Mouse (Mus musculus) CH12.LX (cell line): Measurements from ENCODE around the gene Ick. TPM values are rescaled to one million over a fixed set of nuclear protein-coding genes. Genes with fewer than 3 reads are reported as not detected.
"Not testable (repeated sequence)": the region's sequence is repeated elsewhere in the genome, so short reads cannot be mapped to it uniquely, and the experiment has no call there.

Experiments
- DNase-seq: peaks from one replicate; pipeline ENCODE4 v3.0.0-alpha.2; 2013; ENCODE audit errors: extremely low read depth
- H3K27ac ChIP-seq: 2 replicates; pipeline ENCODE4 v1.5.1; 2012; ENCODE audit warnings: low read depth, mild to moderate bottlenecking, control low read depth, moderate library complexity; ENCODE audit not compliant: insufficient read depth
- H3K27me3 ChIP-seq: replicated peaks from 2 replicates; pipeline ENCODE3; 2012; ENCODE audit warnings: inconsistent platforms
- H3K36me3 ChIP-seq, 2 experiments: replicated peaks in 1 of 2; 2 replicates each; pipeline versions ENCODE3 to v1.6.1; 2012; ENCODE audit warnings: inconsistent platforms in 1 of 2, low read length in 1 of 2, mild to moderate bottlenecking in 1 of 2, mixed read lengths in 1 of 2, moderate library complexity in 1 of 2; ENCODE audit not compliant: control insufficient read depth in 1 of 2, insufficient read depth in 1 of 2
- H3K4me1 ChIP-seq, 2 experiments: 2 replicates each; pipeline ENCODE4 v1.6.1; 2012; ENCODE audit warnings: inconsistent platforms in 1 of 2, moderate library complexity in 1 of 2; ENCODE audit not compliant: insufficient read depth in 2 of 2, control insufficient read depth in 1 of 2
- H3K4me2 ChIP-seq: 2 replicates; pipeline ENCODE4 v1.6.1; 2012; ENCODE audit warnings: low read depth, mild to moderate bottlenecking, control low read depth; ENCODE audit not compliant: poor library complexity, insufficient read depth, severe bottlenecking
- H3K4me3 ChIP-seq, 3 experiments: fragments of 150-350 bp in 1 of 3; sonication (generic) in 1 of 3; replicated peaks in 1 of 3; 2 replicates each; pipeline versions ENCODE3 to v1.5.1; 2011 to 2012; ENCODE audit warnings: low read depth in 2 of 3, low read length in 2 of 3, mild to moderate bottlenecking in 2 of 3, moderate library complexity in 2 of 3, control low read depth in 1 of 3, improper control_type of control experiment in 1 of 3, inconsistent platforms in 1 of 3, mixed read lengths in 1 of 3; ENCODE audit not compliant: poor library complexity in 1 of 3
- H3K79me2 ChIP-seq: replicated peaks from 2 replicates; pipeline ENCODE4 v1.6.1; 2012; ENCODE audit warnings: mild to moderate bottlenecking, moderate library complexity; ENCODE audit not compliant: control insufficient read depth, poor library complexity, insufficient read depth, severe bottlenecking; ENCODE audit errors: extremely low read depth
- H3K9ac ChIP-seq: 2 replicates; pipeline ENCODE4 v1.6.1; 2012; ENCODE audit warnings: low read depth, mild to moderate bottlenecking, control low read depth, moderate library complexity; ENCODE audit not compliant: insufficient read depth
- H3K9me3 ChIP-seq: replicated peaks from 2 replicates; pipeline ENCODE3; 2012; ENCODE audit warnings: low read length, inconsistent platforms, mixed read lengths
- CHD2 ChIP-seq: IDR thresholded peaks from 2 replicates; pipeline ENCODE4 v1.6.1; 2011; ENCODE audit warnings: low read length, improper control_type of control experiment
- E2F4 ChIP-seq: IDR thresholded peaks from 2 replicates; pipeline ENCODE4 v1.6.1; 2011; ENCODE audit warnings: low read depth, low read length, improper control_type of control experiment; ENCODE audit not compliant: insufficient replicate concordance
- ELF1 ChIP-seq: IDR thresholded peaks from 2 replicates; pipeline ENCODE4 v1.6.1; 2014; ENCODE audit warnings: low read depth, mild to moderate bottlenecking, inconsistent platforms, low read length, improper control_type of control experiment
- ETS1 ChIP-seq: conservative IDR thresholded peaks from 2 replicates; pipeline ENCODE4 v1.6.1; 2012; ENCODE audit warnings: low read depth, mild to moderate bottlenecking, inconsistent platforms, low read length, improper control_type of control experiment, moderate library complexity
- GABPA ChIP-seq: IDR thresholded peaks from 2 replicates; pipeline ENCODE4 v1.6.1; 2012; ENCODE audit warnings: low read depth, low read length, improper control_type of control experiment, inconsistent platforms; ENCODE audit not compliant: insufficient replicate concordance
- KAT2A ChIP-seq: IDR thresholded peaks from 2 replicates; pipeline ENCODE4 v1.6.1; 2012; ENCODE audit warnings: low read length, improper control_type of control experiment, inconsistent platforms; ENCODE audit not compliant: insufficient replicate concordance
- MAFK ChIP-seq: IDR thresholded peaks from 2 replicates; pipeline ENCODE4 v1.6.1; 2011; ENCODE audit warnings: low read length, improper control_type of control experiment; ENCODE audit not compliant: insufficient replicate concordance
- MAX ChIP-seq: IDR thresholded peaks from 2 replicates; pipeline ENCODE4 v1.6.1; 2011; ENCODE audit warnings: low read length, improper control_type of control experiment
- MAZ ChIP-seq: IDR thresholded peaks from 2 replicates; pipeline ENCODE4 v1.6.1; 2012; ENCODE audit warnings: low read depth, mild to moderate bottlenecking, inconsistent platforms, low read length, improper control_type of control experiment, moderate library complexity
- MEF2A ChIP-seq: IDR thresholded peaks from 2 replicates; pipeline ENCODE4 v1.6.1; 2014; ENCODE audit warnings: low read depth, mild to moderate bottlenecking, inconsistent platforms, low read length, improper control_type of control experiment, borderline replicate concordance
- MXI1 ChIP-seq: IDR thresholded peaks from 2 replicates; pipeline ENCODE4 v1.6.1; 2011; ENCODE audit warnings: mild to moderate bottlenecking, low read depth, low read length, improper control_type of control experiment
- MYC ChIP-seq: IDR thresholded peaks from 2 replicates; pipeline ENCODE4 v1.6.1; 2011; ENCODE audit warnings: low read depth, mild to moderate bottlenecking, improper control_type of control experiment, low read length
- NELFE ChIP-seq: IDR thresholded peaks from 2 replicates; pipeline ENCODE4 v1.6.1; 2011; ENCODE audit warnings: low read depth, low read length, improper control_type of control experiment
- PAX5 ChIP-seq: IDR thresholded peaks from 2 replicates; pipeline ENCODE4 v1.6.1; 2012; ENCODE audit warnings: low read length, inconsistent platforms, mixed read lengths
- POLR2A ChIP-seq: IDR thresholded peaks from 2 replicates; pipeline ENCODE4 v1.6.1; 2011; ENCODE audit warnings: low read depth, mild to moderate bottlenecking, improper control_type of control experiment, low read length
- POLR2AphosphoS2 ChIP-seq: IDR thresholded peaks from 2 replicates; pipeline ENCODE4 v1.6.1; 2011; ENCODE audit warnings: low read depth, low read length, improper control_type of control experiment
- RAD21 ChIP-seq: IDR thresholded peaks from 2 replicates; pipeline ENCODE4 v1.6.1; 2011; ENCODE audit warnings: low read depth, mild to moderate bottlenecking, low read length, improper control_type of control experiment, moderate library complexity
- RCOR1 ChIP-seq: conservative IDR thresholded peaks from 2 replicates; pipeline ENCODE4 v1.6.1; 2012; ENCODE audit warnings: low read depth, mild to moderate bottlenecking, inconsistent platforms, low read length, improper control_type of control experiment
- TBP ChIP-seq: conservative IDR thresholded peaks from 2 replicates; pipeline ENCODE4 v1.6.1; 2011; ENCODE audit warnings: low read depth, low read length, improper control_type of control experiment
- UBTF ChIP-seq: IDR thresholded peaks from 2 replicates; pipeline ENCODE4 v1.6.1; 2012; ENCODE audit warnings: low read depth, mild to moderate bottlenecking, inconsistent platforms, low read length, improper control_type of control experiment, moderate library complexity
- USF1 ChIP-seq: IDR thresholded peaks from 2 replicates; pipeline ENCODE4 v1.6.1; 2014; ENCODE audit warnings: low read depth, mild to moderate bottlenecking, inconsistent platforms, low read length, improper control_type of control experiment
- ZKSCAN1 ChIP-seq: IDR thresholded peaks from 2 replicates; pipeline ENCODE4 v1.6.1; 2012; ENCODE audit warnings: low read depth, inconsistent platforms, low read length, improper control_type of control experiment, borderline replicate concordance
- ZMIZ1 ChIP-seq: IDR thresholded peaks from 2 replicates; pipeline ENCODE4 v1.6.1; 2012; ENCODE audit warnings: low read depth, mild to moderate bottlenecking, inconsistent platforms, low read length, improper control_type of control experiment
- dilution Hi-C: fragments of 300-500 bp; cut with MboI; formaldehyde crosslinking; loops from 2 replicates; pipeline ENCODE4 v1.14.3; 2020; ENCODE audit warnings: low sequenced_read_pairs; ENCODE audit not compliant: extremely low pct_unique_long_range_greater_than_20kb, extremely low pct_ligation_motif_present
- in situ Hi-C: fragments of 300-500 bp; cut with MboI; formaldehyde crosslinking; loops from 3 replicates; pipeline ENCODE4 v1.14.3; 2019; ENCODE audit warnings: low sequenced_read_pairs, low pct_ligation_motif_present, low pct_unique_long_range_greater_than_20kb, mixed read lengths
- polyA plus RNA-seq: library from polyadenylated mRNA; unstranded; fragments of >175 nt; gene quantifications from 2 replicates; pipeline ENCODE4 v1.2.1, GENCODE M21; 2012; ENCODE audit warnings: low read depth; ENCODE audit not compliant: insufficient read length
- total RNA-seq, 2 experiments: library from RNA; depleted of rRNA; stranded (reverse); fragments of 300-350 nt in 1 of 2; fragments of >200 nt in 1 of 2; gene quantifications; 2 replicates each; pipeline ENCODE4 v1.2.3; 2012 to 2014

The Ick gene
- total and polyA plus RNA-seq, 3 experiments: 4.5 to 7.1 (median 4.8) TPM

DNA sequence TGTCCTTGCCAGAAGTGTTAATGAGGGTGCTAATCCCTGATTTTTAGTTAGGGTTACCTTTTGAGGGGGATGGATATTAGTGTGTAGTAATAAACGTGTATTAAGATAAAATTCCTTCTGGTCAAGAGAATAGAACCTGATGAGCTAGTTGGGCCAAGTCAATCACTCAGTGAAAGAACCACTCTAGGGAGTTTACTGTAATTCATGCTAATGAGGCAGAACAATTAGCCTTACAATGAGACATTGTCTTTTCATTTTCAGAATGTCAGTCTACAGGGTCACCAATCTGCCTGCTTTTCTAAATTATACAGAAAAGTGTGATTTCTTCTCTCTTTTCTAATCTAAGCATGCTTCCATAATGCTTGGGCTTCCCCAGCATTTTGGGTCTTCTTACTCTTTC is 65.0 kb downstream of the Ick start:
- TF ChIP-seq UBTF: no peak
- no peak for TF ChIP-seq MAX
- no peak overlapping the region for H3K4me2 ChIP-seq
- no peak overlapping the region for H3K4me3 ChIP-seq
- in situ Hi-C loops: no loop called here
- no peak overlapping the region for H3K9ac ChIP-seq
- H3K27ac ChIP-seq: no peak overlapping the region
- dilution Hi-C loops: no loop called here
- no peaks in the 10 kb centered on the region for H3K79me2 ChIP-seq
- no peaks in the 10 kb centered on the region for H3K36me3 ChIP-seq
- no peaks in the 10 kb centered on the region for H3K27me3 ChIP-seq
- no peak for DNase-seq
- peaks cover 3% of the 10 kb centered on the region for H3K9me3 ChIP-seq
- H3K4me1 ChIP-seq: peaks cover 3 to 9% of the 10 kb centered on the region in 2 experiments; a peak in 3 of 4 replicates

DNA sequence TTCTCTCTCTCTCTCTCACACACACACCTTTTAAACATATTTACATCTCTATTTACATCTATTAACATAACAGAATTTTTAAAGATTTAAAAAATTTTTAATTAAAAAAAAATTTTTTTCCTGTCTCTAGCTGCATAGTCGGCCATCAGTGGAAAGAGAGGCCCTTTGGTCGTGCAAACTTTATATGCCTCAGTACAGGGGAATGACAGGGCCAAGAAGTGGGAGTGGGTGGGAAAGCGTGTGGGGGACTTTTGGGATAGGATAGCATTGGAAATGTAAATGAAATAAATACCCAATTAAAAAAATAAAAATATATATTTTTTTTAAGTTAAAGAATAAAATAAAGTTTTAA is 65.9 kb downstream of the Ick start:
- dilution Hi-C loops, H3K27me3 ChIP-seq, DNase-seq, H3K36me3 ChIP-seq, H3K4me1 ChIP-seq: not testable (repeated sequence)
- peak; percentile 18; the same call in 1 of the 2 replicates for TF ChIP-seq MYC
- TF ChIP-seq, all 38 proteins: peak for 1; not testable (repeated sequence) for 37
- H3K79me2 ChIP-seq, H3K9ac ChIP-seq, in situ Hi-C loops, H3K4me3 ChIP-seq, H3K9me3 ChIP-seq, H3K4me2 ChIP-seq, H3K27ac ChIP-seq: not testable (repeated sequence)

DNA sequence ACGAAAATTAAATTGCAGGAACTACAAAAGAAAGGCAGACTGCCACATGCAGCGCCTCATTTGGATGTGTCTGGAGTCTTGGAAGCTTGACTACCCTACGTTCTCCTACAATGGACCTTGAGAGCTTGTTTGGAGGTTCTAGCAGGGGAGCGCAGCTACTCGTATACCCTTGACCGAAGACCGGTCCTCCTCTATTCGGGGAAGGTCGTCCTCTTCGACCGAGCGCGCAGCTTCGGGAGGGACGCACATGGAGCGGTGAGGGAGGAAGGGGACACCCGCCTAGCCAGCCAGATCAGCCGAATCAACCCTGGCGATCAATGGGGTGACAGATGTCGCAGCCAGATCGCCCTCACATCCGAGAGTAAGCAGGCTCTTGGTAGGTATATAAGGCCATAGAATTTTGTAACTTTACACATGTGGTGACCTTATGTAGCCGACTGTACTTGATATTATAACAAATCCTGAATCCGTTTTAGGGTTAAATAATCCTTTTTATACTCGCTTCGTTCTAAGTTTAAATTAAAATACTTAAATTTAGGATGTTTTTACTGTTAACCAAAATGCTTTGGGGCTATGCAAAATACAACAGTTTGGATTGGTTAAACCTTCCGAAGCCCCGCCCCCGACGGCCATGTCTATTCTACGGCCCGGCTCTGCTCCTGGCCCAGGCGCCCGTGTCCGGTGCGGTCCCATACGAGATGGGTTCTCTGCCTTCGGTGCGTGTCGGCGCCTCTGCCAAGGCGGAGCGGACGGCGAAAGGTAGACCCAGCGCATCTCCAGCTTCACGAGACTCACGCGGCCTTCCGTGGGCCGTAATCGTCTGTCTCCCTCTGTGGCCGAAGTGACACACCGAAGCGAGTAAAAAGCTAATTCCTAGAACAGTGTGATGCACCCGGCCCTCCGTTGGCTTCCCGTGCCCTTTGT is 66.5 kb downstream of the Ick start:
- peaks cover 3 to 9% of the 10 kb centered on the region in 2 experiments; a peak in 3 of 4 replicates for H3K4me1 ChIP-seq
- peak; percentile 95 for DNase-seq
- peak overlapping the region; percentile 81; the same call in 1 of the 2 replicates for H3K4me2 ChIP-seq
- H3K36me3 ChIP-seq: no peaks in the 10 kb centered on the region
- peak overlapping the region; percentile 78 for H3K9ac ChIP-seq
- H3K27ac ChIP-seq: peak overlapping the region; percentile 95
- H3K4me3 ChIP-seq: peak overlapping the region; percentile 72 to 77 (median 75)
- no peaks in the 10 kb centered on the region for H3K27me3 ChIP-seq
- in situ Hi-C loops (no loop called here), dilution Hi-C loops (no loop called here)
- peaks cover 3% of the 10 kb centered on the region for H3K9me3 ChIP-seq
- H3K79me2 ChIP-seq: no peaks in the 10 kb centered on the region
- TF ChIP-seq USF1 (no peak), RAD21 (no peak), ZMIZ1 (peak; percentile 75), MAX (no peak; the same call in 1 of the 2 replicates), POLR2A (peak; percentile 94), RCOR1 (peak; percentile 51; the same call in 1 of the 2 replicates), MAZ (0 out of 2 replicates have a peak, but pooled peaks have one; percentile 47), ELF1 (peak; percentile 93), ETS1 (no peak; the same call in 1 of the 2 replicates), NELFE (peak; percentile 96), MAFK (peak; percentile 97), CHD2 (peak; percentile 8), GABPA (no peak), ZKSCAN1 (no peak), MEF2A (peak; percentile 55), UBTF (peak; percentile 95), MXI1 (no peak; the same call in 1 of the 2 replicates), TBP (peak; percentile 99), POLR2AphosphoS2 (no peak; the same call in 1 of the 2 replicates), E2F4 (peak; percentile 63; the same call in 1 of the 2 replicates), PAX5 (no peak), KAT2A (no peak)
